Mouse (Mus musculus) right cerebral cortex, adult 2 months (tissue): ENCODE measurements around the gene Neo1.

Source experiments
- DNase-seq, 2 experiments: peaks; one replicate each; pipeline ENCODE4 v3.0.0; 2021 to 2022; ENCODE audit warnings: low spot score in 2 of 2

The Neo1 gene

DNA sequence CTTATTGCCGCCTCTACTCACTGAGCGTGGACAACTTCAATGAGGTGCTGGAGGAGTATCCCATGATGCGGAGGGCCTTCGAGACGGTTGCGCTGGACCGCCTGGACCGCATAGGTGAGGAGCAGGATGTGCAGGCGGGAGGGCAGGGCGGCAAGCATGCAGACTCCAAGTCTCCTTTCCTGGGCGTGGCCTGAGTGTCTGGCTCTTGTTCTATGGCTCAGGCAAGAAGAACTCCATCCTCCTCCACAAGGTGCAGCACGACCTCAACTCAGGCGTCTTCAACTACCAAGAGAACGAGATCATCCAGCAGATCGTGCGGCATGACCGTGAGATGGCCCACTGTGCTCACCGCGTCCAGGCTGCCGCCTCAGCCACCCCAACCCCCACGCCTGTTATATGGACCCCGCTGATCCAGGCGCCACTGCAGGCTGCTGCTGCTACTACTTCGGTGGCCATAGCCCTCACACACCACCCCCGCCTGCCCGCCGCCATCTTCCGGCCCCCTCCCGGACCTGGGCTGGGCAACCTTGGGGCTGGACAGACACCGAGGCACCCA, 177.1 kb downstream of the Neo1 start:
- no peak for DNase-seq

DNA sequence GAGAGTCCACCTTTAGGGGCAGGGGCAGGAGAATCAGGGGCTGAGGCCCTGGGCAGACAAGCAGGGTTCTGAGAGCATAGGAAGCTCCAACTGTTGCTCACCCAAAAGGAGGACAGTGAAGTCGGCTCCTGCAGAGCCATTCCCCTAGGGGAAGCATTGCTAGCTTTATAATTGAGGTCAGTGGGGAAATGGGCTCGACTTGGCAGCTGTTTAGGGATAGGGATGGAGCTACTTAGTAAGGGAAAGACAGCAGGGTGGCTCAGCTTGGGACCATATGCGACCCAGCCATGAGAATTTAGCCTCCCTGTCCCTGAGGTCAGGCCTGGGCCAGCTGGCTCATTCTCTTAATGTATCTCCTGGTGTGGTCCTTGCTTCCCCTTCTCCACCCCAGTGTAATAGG, 181.3 kb downstream of the Neo1 start:
- DNase-seq = no peak

DNA sequence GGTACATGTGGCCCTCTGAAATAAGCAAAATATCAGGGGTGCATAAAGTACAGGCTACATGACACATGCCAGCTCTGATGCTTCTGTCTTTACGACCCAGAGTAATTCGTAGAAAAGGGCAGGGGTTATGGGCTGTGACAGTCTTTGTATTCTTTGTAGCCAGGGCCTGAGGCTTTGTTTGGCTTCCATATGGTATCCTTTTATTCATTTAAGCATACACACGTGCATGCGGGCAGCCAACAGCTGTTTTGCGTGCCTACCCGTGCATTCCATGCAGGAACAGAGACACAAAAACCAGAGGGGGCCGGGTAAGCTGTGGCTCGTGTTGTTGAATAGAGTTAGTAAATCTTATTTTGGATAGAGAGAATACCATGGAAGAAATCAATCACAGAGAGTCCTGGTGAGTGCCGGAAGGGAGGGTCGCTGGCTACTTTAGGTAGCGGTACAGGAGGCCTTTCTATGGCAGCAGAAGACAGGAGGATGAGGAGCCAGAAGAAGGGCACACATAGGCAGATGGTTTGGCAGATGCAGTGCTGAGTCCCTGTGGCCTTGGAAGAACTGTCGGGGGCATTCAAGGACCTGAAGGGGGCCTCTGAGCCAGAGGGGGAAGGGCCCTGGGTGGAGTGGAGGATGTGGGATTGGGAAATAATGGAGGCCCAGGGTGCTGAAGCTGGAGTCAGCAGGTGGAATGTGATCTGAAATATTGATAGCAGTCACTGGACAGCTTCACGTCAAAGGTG, 186.5 kb downstream of the Neo1 start:
- DNase-seq = no peak

DNA sequence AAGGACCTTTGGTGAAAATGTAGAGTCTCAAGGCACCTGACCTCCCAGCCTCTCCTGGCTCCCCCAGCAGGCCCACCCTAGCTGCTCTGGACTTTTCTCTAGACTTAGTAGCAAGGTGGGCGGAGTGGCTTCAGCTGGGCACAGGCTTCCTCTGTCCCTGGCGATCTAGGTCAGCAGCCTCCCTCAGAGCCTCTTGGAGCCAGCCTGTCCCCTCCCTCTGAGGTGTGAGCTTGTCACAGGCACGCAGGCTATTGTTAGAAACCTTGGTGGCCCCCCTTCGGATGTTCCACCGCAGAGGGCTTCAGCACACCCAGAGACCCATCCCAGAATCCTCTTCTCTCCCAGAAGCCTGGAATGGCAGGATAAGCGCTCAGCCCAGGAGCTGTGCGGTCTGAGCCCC, 188.6 kb downstream of the Neo1 start:
- DNase-seq = no peak

DNA sequence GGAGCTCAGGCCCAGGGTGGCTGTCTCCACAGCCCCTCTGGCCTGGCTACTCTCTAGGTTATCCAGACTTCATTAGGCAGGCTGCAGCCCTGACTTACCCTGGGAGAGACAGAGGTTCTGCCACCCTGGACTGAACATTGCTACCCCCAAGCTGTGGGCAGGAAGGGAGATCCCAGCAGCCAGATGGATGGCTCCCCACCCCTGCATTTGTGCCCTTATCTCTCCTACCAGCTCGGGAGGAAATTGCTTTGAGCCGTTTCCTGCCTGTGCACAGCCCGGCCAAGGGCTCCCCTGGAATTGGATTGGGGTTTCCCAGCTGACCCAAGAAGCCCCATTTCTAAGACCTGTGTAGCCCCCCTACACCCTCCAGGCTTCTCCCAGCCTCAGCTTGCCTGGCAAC, 189.2 kb downstream of the Neo1 start:
- DNase-seq = no peak

DNA sequence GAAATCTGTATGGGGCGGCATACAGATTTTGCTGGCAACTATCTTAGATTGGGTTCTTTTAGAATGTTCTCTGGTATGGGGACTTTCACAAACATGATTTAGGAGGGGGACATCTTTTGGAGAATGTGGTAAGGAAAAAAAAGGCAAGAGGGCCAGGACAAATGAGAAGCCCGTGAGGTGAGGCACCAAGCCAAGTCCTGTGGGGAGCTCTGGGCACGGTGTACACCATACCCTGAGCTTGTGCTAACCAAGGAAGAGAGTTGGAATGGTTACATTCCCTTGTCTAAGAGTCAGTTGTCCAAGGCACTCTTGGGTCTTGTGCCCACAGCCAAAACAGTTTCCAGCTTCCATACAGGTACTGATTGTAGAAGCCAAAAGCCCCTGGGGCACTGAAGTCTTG, 191.6 kb downstream of the Neo1 start:
- no peak for DNase-seq

DNA sequence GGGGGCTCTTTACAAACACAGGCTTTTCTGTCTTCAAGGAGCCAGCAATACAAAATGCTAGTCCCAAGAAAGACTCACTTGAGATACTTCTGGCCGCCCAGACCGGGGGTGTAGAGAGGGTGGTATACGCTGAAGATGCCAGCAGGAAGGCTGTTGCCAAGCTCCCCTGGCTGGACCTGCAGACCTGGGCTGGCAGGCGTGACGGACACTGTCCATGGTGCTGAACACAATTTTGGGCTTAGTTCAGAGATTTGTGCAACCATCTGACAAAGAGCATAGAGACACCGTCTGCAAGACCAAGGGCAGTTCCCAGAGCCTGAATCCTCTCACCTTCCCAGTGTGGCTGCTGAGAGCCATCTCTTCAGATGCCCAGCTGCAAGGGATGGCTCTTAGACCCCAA, 194.6 kb downstream of the Neo1 start:
- DNase-seq = no peak

DNA sequence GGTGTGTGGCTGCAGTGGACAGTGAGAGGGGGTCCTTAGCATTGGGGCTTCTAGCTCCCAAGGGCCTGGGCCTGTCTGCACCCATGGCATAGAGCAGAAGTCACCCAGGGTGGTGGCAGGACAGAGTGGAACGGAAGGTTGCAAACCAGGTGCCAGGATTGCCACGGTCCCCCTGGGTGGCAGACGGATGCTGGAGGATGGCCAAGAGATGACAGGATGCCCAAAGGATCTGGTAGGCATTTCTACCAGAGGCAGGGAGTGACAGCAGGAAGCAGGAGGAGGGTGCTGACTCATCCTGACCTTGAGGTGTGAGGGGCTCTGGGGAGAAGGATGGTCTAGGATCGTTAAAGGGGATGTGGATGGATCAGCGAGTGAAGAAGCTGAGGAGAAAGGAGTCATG, 197.7 kb downstream of the Neo1 start:
- no peak for DNase-seq

DNA sequence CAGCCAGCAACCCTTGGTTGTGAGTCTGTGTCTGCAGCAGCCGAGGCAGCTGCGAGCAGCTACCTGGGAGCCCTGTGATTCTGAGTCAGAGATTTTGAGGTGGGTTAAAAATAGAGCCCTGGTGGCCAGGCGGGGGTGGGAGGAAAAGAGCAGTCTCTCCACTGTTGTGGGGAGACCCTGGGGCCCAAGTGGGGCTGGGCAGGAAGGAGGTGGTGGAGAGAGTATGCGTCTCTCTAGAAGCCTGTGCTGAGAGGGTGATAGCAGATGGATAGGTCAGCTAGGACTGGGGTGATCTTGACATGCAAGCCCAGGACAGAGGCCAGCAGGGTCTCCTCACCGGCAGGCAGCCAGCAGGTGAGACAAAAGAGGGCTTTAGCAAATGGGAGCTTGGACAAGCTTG, 199.1 kb downstream of the Neo1 start:
- no peak for DNase-seq

DNA sequence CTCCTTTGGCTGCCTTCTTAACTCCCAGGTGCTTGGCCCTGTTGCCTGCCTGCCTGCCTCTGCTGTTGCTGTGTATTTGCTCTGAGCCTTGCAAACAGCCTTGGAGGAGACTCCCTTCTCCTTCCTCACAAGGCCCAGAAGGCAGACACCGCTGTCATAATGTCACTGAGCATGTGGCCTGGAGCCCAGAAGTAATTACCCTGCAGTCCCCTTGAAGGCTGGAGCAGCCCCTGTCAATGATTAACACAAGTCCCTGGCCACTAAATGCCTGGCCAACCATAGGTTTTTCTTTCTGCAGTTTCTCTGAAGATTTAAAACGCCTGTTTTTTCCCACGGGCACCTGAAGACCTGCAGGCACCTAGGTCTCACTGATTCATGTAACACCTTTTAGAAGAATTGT, 203.3 kb downstream of the Neo1 start:
- no peak for DNase-seq

DNA sequence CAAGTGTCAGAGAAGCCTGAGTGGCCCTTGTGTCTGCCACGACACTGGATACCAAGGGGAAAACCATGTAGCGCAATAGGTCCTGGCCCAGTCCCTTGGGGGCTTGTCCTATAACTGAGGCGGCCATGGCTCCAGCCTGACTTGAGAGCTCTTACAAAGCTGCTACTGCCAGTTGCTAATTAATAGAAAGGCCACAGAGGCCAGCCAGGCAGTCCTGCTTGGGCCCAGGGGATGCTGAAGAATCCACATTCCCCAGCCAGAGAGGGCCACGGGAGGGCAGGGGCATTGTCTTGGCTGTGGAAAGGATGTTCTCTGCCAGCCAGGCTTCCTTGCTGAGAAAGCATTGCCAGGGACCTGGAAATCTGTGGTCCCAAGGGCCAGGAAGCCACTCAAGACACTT, 206.6 kb downstream of the Neo1 start:
- DNase-seq = no peak
